Mouse (Mus musculus): ENCODE results near the gene Cyp2s1.

GRCm38 (mm10) chr7:25756011-25756410, 60.7 kb downstream of the Cyp2s1 start:
- TF ChIP-seq TAL1 (IDR thresholded peaks at IDR 0.05; ENCODE audit: low read length): no peak
- TF ChIP-seq GATA1 (IDR thresholded peaks at IDR 0.05; ENCODE audit: low read length): no peak

All from erythroblast, embryonic 14.5 days (primary cell).